Mouse (Mus musculus) midbrain, embryonic 14.5 days (tissue): ENCODE results near the gene Ush1c. TPM values are rescaled to one million over a fixed set of nuclear protein-coding genes. Genes with fewer than 3 reads are reported as not detected.
"Not testable (repeated sequence)": the region's sequence is repeated elsewhere in the genome, so short reads cannot be mapped to it uniquely, and the experiment has no call there.

Experiments
- ATAC-seq: fragments of 200-750 bp; cut with Nextera tagmentation; 2 replicates; pipeline ENCODE4 v1.8.0; 2017; ENCODE audit warnings: moderate number of reproducible peaks, moderate library complexity; ENCODE audit not compliant: low FRiP score, low TSS enrichment
- DNase-seq: peaks from one replicate; pipeline ENCODE4 v3.0.0-alpha.2; 2015
- H3K27ac ChIP-seq: fragments of 300-500 bp; sonication (generic); replicated peaks from 2 replicates; pipeline ENCODE4 v1.5.1; 2014; ENCODE audit warnings: mild to moderate bottlenecking, low read depth, low read length, moderate library complexity
- H3K27me3 ChIP-seq: fragments of 300-500 bp; sonication (generic); 2 replicates; pipeline ENCODE4 v1.6.1; 2014; ENCODE audit warnings: low read length, control low read depth, mixed read lengths; ENCODE audit not compliant: control insufficient read depth, insufficient read depth
- H3K36me3 ChIP-seq: fragments of 300-500 bp; sonication (generic); 2 replicates; pipeline ENCODE4 v1.6.1; 2014; ENCODE audit warnings: low read length, control low read depth; ENCODE audit not compliant: control insufficient read depth, insufficient read depth
- H3K4me1 ChIP-seq: fragments of 300-500 bp; sonication (generic); 2 replicates; pipeline ENCODE4 v1.6.1; 2014; ENCODE audit warnings: mild to moderate bottlenecking, antibody characterized with exemption, low read length, control low read depth; ENCODE audit not compliant: control insufficient read depth, insufficient read depth
- H3K4me2 ChIP-seq: fragments of 300-500 bp; sonication (generic); 2 replicates; pipeline ENCODE4 v1.6.1; 2014; ENCODE audit warnings: mild to moderate bottlenecking, low read length, moderate library complexity
- H3K4me3 ChIP-seq: fragments of 300-500 bp; sonication (generic); replicated peaks from 2 replicates; pipeline ENCODE4 v1.5.1; 2014; ENCODE audit warnings: low read depth, low read length
- H3K9ac ChIP-seq: fragments of 300-500 bp; sonication (generic); replicated peaks from 2 replicates; pipeline ENCODE4 v1.6.1; 2014; ENCODE audit warnings: mild to moderate bottlenecking, low read length, moderate library complexity
- H3K9me3 ChIP-seq: fragments of 300-500 bp; sonication (generic); 2 replicates; pipeline ENCODE4 v1.6.1; 2016; ENCODE audit warnings: low read length, control low read depth, mixed read lengths; ENCODE audit not compliant: control insufficient read depth
- WGBS: fragments of 180-500 bp; shearing (Covaris S2); extraction: QIAGEN DNeasy Blood & Tissue Kit; methylation state at CpG from one replicate; pipeline ENCODE4 v1.1.7; 2014; 5-methylcytosine and 5-hydroxymethylcytosine counted together
- polyA plus RNA-seq: library from polyadenylated mRNA; unstranded; fragments of >200 nt; fragmentation: Nextera tagmentation; extraction: Ambion mirVana; gene quantifications from 2 replicates; pipeline ENCODE4 v1.2.1, GENCODE M21; 2014

Gene Ush1c
- polyA plus RNA-seq, 1 experiment from 2014 or later = 0.83 TPM

DNA sequence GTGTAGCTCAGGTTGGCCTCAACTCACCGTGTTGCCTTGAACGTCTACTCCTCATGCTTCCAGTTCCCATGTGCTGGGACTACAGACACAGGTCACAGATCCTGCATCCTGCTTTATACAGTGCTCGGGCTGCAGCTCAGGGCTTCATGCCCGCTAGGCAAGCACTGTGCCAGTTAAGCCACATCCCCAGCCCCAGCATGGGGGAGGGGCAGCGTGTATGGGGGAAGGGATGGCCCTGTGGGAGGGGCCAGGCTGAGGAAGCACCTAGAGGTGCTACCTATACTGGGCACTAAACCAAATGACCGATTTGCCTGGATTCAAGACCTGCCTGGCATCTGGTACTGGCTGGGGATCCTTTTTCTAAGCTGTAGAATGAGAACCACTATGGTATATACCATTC lies 38.3 kb downstream of the Ush1c start:
- ATAC-seq (no peak), DNase-seq (no peak)
- H3K9me3 ChIP-seq = no peaks in the 10 kb centered on the region
- H3K27ac ChIP-seq = no peak overlapping the region
- 67% methylated on average over 6 of the region's 6 CpGs for WGBS
- H3K4me2 ChIP-seq = no peak overlapping the region
- no peaks in the 10 kb centered on the region for H3K27me3 ChIP-seq
- H3K4me1 ChIP-seq = no peaks in the 10 kb centered on the region
- H3K9ac ChIP-seq = no peak overlapping the region
- H3K36me3 ChIP-seq = no peaks in the 10 kb centered on the region
- no peak overlapping the region for H3K4me3 ChIP-seq

DNA sequence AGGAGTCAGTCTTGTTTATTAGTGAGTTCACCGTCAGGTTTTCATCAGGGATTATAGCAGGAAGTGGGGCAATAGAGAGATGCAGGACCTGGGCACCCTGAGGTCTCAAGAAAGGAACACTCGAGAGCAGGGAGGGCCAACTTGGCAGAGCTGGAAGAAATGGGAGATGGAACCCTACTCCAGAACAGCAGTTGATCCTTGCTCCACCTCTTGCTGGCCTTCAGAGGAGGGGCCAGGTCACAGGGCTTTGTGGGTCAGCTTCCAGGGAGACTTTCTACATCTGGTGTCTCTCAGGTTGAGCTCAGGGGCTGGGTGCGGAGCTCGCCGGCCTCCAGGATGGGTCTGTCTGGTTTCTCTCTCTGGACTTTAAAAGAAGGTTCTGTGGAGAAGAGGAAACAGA lies 42.9 kb downstream of the Ush1c start:
- H3K4me2 ChIP-seq = no peak overlapping the region
- no peaks in the 10 kb centered on the region for H3K36me3 ChIP-seq
- no peak overlapping the region for H3K4me3 ChIP-seq
- DNase-seq = no peak
- H3K27ac ChIP-seq = no peak overlapping the region
- H3K9ac ChIP-seq = no peak overlapping the region
- no peaks in the 10 kb centered on the region for H3K9me3 ChIP-seq
- H3K4me1 ChIP-seq = no peaks in the 10 kb centered on the region
- H3K27me3 ChIP-seq = no peaks in the 10 kb centered on the region
- ATAC-seq = no peak
- WGBS = 92% methylated on average over 5 of the region's 5 CpGs

DNA sequence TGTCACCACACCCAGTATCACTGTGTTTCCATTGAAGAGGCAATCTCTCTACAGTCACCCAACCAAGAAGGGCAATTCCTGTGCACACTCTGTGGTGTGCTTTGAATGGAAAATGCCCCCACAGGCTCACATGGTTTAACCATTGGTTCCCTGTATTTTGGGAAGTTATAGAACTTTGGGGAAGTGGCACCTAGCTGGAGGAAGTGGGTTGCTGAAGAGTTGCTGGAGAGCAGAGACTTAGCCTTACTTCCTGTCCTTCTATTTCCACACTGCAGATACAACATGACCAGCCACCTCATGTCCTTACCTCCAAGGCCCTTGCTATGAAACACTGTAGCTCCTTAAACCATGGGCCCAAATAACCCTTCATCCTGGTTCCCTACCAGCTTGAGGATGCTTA lies 54.1 kb downstream of the Ush1c start:
- Histone ChIP-seq H3K27ac (no peak overlapping the region), H3K9me3 (no peaks in the 10 kb centered on the region), H3K36me3 (no peaks in the 10 kb centered on the region), H3K4me2 (no peak overlapping the region), H3K4me1 (0 out of 2 replicates have a peak, but pooled peaks cover 5% of the 10 kb centered on the region), H3K9ac (no peak overlapping the region), H3K27me3 (peaks cover 18% of the 10 kb centered on the region), H3K4me3 (no peak overlapping the region)
- ATAC-seq (no peak), DNase-seq (no peak)

DNA sequence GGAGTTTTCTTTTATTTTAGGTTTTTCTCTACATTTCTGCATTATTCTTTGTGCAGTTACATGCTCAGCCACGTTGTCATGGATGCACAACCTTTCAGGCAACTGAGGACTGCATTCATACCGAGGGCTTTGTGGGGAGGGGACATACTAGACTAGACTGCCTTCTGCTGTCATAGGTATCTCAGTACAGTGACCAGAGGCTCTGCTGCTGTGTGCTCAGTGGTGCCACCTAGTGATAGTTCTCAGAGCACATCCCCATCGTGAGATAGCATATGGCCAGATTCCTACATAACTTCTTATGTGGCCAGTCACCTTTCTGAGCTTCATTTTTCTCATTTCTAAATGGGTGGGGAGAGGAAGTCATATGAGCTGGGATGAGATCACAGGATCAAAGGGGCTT lies 56.7 kb downstream of the Ush1c start:
- no peak overlapping the region for H3K9ac ChIP-seq
- H3K4me2 ChIP-seq = no peak overlapping the region
- ATAC-seq = peak; percentile 66; the same call in 1 of the 2 replicates
- no peaks in the 10 kb centered on the region for H3K36me3 ChIP-seq
- 5% methylated on average over 3 of the region's 3 CpGs for WGBS
- H3K27ac ChIP-seq = no peak overlapping the region
- peaks cover 28% of the 10 kb centered on the region for H3K27me3 ChIP-seq
- H3K4me1 ChIP-seq = 0 out of 2 replicates have a peak, but pooled peaks cover 5% of the 10 kb centered on the region
- no peak overlapping the region for H3K4me3 ChIP-seq
- DNase-seq = peak; percentile 86
- no peaks in the 10 kb centered on the region for H3K9me3 ChIP-seq

DNA sequence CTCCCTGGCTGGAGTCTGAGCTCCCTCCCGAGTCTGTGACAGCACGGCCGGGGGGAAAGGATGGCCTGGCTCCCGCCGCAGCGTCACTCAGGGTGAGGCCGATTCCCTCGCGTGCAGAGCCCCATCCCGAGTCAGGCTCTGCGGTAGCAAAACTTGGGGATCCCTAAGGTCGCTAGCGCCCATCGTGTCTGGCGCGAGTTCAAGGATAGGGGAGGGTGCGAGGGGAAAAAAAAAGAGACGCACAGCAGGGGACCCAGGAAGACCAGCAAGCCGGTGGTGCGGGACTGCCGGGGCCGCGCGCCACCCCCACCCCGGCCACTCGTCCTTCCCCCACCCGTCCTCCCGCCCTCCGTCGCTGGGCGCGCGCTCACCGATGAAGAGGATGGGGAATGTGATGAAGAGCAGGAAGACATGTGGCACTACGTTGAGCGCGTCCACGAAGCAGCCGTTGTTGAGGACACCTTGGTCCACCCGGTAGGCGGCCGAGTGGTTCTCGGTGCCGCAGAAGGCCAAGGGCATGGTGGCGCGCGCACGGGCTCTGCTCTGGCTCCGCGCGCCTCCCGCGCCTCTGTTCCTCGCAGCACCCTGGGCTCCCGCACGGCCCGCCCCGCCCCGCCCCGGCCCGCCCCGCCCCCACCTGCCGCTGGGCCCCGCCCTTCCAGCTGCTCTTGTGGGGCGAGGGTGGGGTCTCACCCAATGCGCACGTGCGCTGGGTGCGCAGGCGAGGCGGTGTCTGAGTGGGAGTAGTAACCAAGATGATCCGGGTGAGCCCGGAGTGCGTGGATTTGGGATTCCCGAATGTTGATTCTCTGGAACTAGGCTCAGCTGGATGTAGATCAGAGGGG lies 58.6 kb downstream of the Ush1c start, which contains the start of gene Abcc8:
Abcc8 (minus strand) TSS at position 603 of the 845 bp plus-strand sequence.
- WGBS = under 1% methylated on average over 75 of the region's 75 CpGs
- peaks cover 28% of the 10 kb centered on the region for H3K27me3 ChIP-seq

DNA sequence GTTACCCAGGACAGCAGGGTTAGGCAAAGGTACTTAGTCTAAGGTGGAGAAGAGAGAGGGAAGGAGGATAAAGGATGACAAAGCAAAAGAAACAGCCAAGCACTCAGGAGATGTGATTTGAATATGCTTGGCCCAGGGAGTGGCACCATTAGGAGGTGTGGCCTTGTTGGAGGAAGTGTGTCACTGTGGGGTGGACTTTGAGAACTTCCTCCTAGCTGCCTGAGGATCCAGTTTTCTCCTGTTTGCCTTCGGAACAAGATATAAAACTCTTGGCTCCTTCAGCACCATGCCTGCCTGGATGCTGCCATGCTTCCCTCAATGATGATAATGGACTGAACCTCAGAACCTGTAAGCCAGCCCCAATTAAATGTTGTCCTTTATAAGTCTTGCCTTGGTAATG lies 69.3 kb downstream of the Ush1c start:
- WGBS = 91% methylated on average over 1 of the region's 1 CpGs
- not testable (repeated sequence) for DNase-seq

More for the DNA sequence above, 58.6 kb downstream of the Ush1c start, which contains the start of gene Abcc8:
- DNase-seq (peak; percentile 53), ATAC-seq (peak; percentile 35; the same call in 1 of the 2 replicates)
- no peaks in the 10 kb centered on the region for H3K9me3 ChIP-seq
- no peaks in the 10 kb centered on the region for H3K36me3 ChIP-seq
- H3K9ac ChIP-seq = peak within 1 kb of the TSS; percentile 56
- H3K4me1 ChIP-seq = 0 out of 2 replicates have a peak, but pooled peaks cover 5% of the 10 kb centered on the region
- H3K4me3 ChIP-seq = peak within 1 kb of the TSS; percentile 45
- H3K4me2 ChIP-seq = peak within 1 kb of the TSS; percentile 73
- no peak within 1 kb of the TSS for H3K27ac ChIP-seq

DNA sequence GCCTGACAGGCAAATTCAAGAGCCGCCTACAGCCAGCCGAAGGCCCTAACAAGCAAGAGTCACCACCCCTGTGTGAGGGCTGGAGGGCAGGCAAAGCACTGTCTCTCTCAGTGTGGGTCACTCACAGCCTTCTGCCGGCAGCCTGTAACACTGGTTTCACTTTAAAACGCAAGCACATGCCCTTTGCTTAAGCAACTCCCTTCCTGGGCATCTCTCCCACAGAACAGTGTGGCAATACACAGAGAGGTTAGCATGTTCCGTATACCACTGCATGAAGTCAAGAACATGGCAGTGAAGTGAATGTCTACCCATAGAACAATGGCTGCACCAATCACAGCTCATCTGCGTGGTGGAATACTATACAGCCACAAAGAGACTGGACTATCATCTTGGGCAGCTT lies 69.9 kb downstream of the Ush1c start:
- Histone ChIP-seq H3K9ac (no peak overlapping the region), H3K4me2 (no peak overlapping the region), H3K4me1 (no peaks in the 10 kb centered on the region), H3K9me3 (no peaks in the 10 kb centered on the region), H3K4me3 (no peak overlapping the region), H3K36me3 (no peaks in the 10 kb centered on the region), H3K27ac (no peak overlapping the region), H3K27me3 (no peaks in the 10 kb centered on the region)
- no peak for DNase-seq
- WGBS = 90% methylated on average over 6 of the region's 6 CpGs
- no peak for ATAC-seq

More for the DNA sequence above, 69.3 kb downstream of the Ush1c start:
- H3K27ac ChIP-seq, H3K4me1 ChIP-seq, H3K9ac ChIP-seq, H3K36me3 ChIP-seq, H3K4me3 ChIP-seq, ATAC-seq, H3K9me3 ChIP-seq, H3K27me3 ChIP-seq, H3K4me2 ChIP-seq: not testable (repeated sequence)

DNA sequence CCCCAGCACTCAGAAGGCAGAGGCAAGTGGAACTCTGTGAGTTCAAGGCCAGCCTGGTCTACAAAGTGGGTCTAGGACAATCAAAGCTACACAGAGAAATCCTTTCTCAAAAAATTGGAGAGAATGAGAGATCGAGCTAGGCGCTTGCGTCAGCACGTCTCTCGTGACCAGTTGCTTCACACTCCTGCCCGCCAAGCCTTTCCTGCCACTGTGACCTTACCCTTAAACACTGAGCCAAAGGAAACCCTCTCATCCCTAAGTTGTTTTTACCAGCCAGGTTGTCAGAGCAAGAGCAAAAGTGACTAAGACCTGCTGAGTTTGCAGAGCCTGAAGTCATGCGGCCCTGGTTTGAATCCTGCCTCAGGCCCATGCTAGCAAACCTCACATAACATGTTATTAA lies 70.4 kb downstream of the Ush1c start:
- no peak for ATAC-seq

DNA sequence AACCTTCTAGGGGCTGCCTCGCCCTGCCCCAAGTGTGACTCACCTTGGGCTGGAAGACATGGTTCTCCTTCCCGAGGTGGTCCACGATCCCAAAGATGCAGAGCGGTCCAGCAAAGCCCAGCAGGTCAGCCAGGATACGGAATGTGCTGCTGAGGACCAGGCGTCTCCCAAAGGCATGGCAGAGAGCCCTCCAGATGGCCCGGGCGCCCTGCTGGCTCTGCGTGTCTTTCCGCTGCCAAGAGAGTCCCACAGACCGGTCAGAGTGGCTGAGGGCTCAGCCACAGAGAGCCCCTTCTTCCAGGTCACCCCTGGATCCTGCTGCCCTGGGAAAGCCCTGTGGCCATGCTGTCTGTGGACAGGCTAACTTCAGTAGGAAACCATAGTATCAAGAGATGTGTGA lies 72.4 kb downstream of the Ush1c start:
- H3K27me3 ChIP-seq = no peaks in the 10 kb centered on the region
- no peak overlapping the region for H3K9ac ChIP-seq
- no peak overlapping the region for H3K4me3 ChIP-seq
- H3K27ac ChIP-seq = no peak overlapping the region
- no peaks in the 10 kb centered on the region for H3K36me3 ChIP-seq
- ATAC-seq (no peak), DNase-seq (no peak)
- H3K4me1 ChIP-seq = no peaks in the 10 kb centered on the region
- WGBS = 92% methylated on average over 11 of the region's 11 CpGs
- no peak overlapping the region for H3K4me2 ChIP-seq
- H3K9me3 ChIP-seq = no peaks in the 10 kb centered on the region

More for the DNA sequence above, 70.4 kb downstream of the Ush1c start:
- Histone ChIP-seq H3K27me3 (no peaks in the 10 kb centered on the region), H3K9ac (no peak overlapping the region), H3K4me1 (no peaks in the 10 kb centered on the region), H3K27ac (no peak overlapping the region), H3K4me3 (no peak overlapping the region), H3K9me3 (no peaks in the 10 kb centered on the region), H3K36me3 (no peaks in the 10 kb centered on the region), H3K4me2 (no peak overlapping the region)
- no peak for DNase-seq
- 94% methylated on average over 7 of the region's 7 CpGs for WGBS
